Mouse (Mus musculus) testis, adult 2 months (tissue): Measurements from ENCODE around the gene Hist1h4a.

ENCODE experiments used
- CTCF ChIP-seq: fragments of 200-500 bp; IDR thresholded peaks from 2 replicates; pipeline ENCODE4 v1.5.1; 2012; ENCODE audit warnings: low read depth, mild to moderate bottlenecking, inconsistent platforms, low read length, moderate library complexity; ENCODE audit not compliant: control insufficient read depth, insufficient read depth, insufficient replicate concordance
- POLR2A ChIP-seq: fragments of 200-500 bp; IDR thresholded peaks from 2 replicates; pipeline ENCODE4 v1.6.1; 2012; ENCODE audit warnings: low read depth, mild to moderate bottlenecking, inconsistent platforms, low read length, moderate library complexity; ENCODE audit not compliant: control insufficient read depth

GRCm38 (mm10) chr13:23732156-23732804 is 28.8 kb downstream of the Hist1h4a start:
- no peak for TF ChIP-seq POLR2A
- no peak for TF ChIP-seq CTCF
